In genomic region chr8:125963807-125964211, GRCm38 (mm10) we compare ENCODE assay signal across 8 mouse cellular contexts. TPM values are rescaled to one million over a fixed set of nuclear protein-coding genes. Genes with fewer than 3 reads are reported as not detected.
DNase-seq lines count a peak whose midpoint lies in the region; ATAC-seq and TF ChIP-seq lines count a peak whose summit lies in the region.

No protein-coding gene starts in this region.

- no peak overlapping the region for H3K9ac ChIP-seq in kidney, embryonic 16.5 days (replicated peaks; ENCODE audit: low read length)
- no peak overlapping the region for H3K9ac ChIP-seq in midbrain, embryonic 16.5 days (ENCODE audit: low read depth, low read length)

- no peak for ATAC-seq in kidney, embryonic 16.5 days (ENCODE audit: low FRiP score, low TSS enrichment)
- ATAC-seq in midbrain, embryonic 16.5 days = no peak

- H3K4me2 ChIP-seq in kidney, embryonic 16.5 days (replicated peaks; ENCODE audit: low read depth, low read length) = peak overlapping the region; percentile 14
- peak overlapping the region; percentile 42 for H3K4me2 ChIP-seq in midbrain, embryonic 16.5 days (ENCODE audit: low read length)

- peaks cover 5% of the 10 kb centered on the region; the same call in 1 of the 2 replicates for H3K27me3 ChIP-seq in kidney, embryonic 16.5 days (ENCODE audit: insufficient read depth, low read length)
- no peaks in the 10 kb centered on the region for H3K27me3 ChIP-seq in cerebellum, adult 2 months (ENCODE audit: control insufficient read depth, insufficient read depth, low read length)
- H3K27me3 ChIP-seq in hindbrain, embryonic 10.5 days (ENCODE audit: insufficient read depth, poor library complexity, severe bottlenecking) = peaks cover 27% of the 10 kb centered on the region; the same call in 1 of the 2 replicates
- H3K27me3 ChIP-seq in midbrain, embryonic 16.5 days (ENCODE audit: control insufficient read depth, insufficient read depth, low read depth, low read length) = no peaks in the 10 kb centered on the region; the same call in 1 of the 2 replicates

- H3K4me1 ChIP-seq in kidney, embryonic 16.5 days (ENCODE audit: insufficient read depth, low read length) = no peaks in the 10 kb centered on the region
- H3K4me1 ChIP-seq in cerebellum, adult 2 months (ENCODE audit: control insufficient read depth, insufficient read depth, low read length) = peaks cover 9% of the 10 kb centered on the region; the same call in 1 of the 2 replicates
- H3K4me1 ChIP-seq in hindbrain, embryonic 10.5 days (replicated peaks) = peaks cover 13% of the 10 kb centered on the region
- peaks cover 4% of the 10 kb centered on the region; the same call in 1 of the 2 replicates for H3K4me1 ChIP-seq in midbrain, embryonic 16.5 days (ENCODE audit: control insufficient read depth, insufficient read depth, low read length)

- no peak for DNase-seq in kidney, adult 11 months
- peak; percentile 61 to 70 for DNase-seq in cerebellum, adult 2 months
- no peak for DNase-seq in hindbrain, embryonic 10.5 days (ENCODE audit: low spot score)
- no peak for DNase-seq in urinary bladder, adult 18-20 months (ENCODE audit: low spot score in 2 of 2)
- DNase-seq in thymus, postnatal 36 days = no peak
- DNase-seq in urinary bladder, postnatal 36 days (ENCODE audit: low spot score in 2 of 2) = no peak

- no peaks in the 10 kb centered on the region for H3K36me3 ChIP-seq in kidney, embryonic 16.5 days (ENCODE audit: insufficient read depth, low read length)
- no peaks in the 10 kb centered on the region for H3K36me3 ChIP-seq in hindbrain, embryonic 10.5 days
- no peaks in the 10 kb centered on the region for H3K36me3 ChIP-seq in midbrain, embryonic 16.5 days (ENCODE audit: control insufficient read depth, insufficient read depth, low read length)

- WGBS in kidney, embryonic 16.5 days = 9% methylated on average over 11 of the region's 11 CpGs
- WGBS in cerebellum, adult 2 months = 4% methylated on average over 11 of the region's 11 CpGs
- 4% methylated on average over 11 of the region's 11 CpGs for WGBS in hindbrain, embryonic 10.5 days
- WGBS in midbrain, embryonic 16.5 days = 4% methylated on average over 11 of the region's 11 CpGs

- no peak overlapping the region for H3K27ac ChIP-seq in kidney, embryonic 16.5 days (ENCODE audit: low read length)
- peak overlapping the region; percentile 58 for H3K27ac ChIP-seq in cerebellum, adult 2 months (ENCODE audit: insufficient read depth, low read length)
- no peak overlapping the region for H3K27ac ChIP-seq in hindbrain, embryonic 10.5 days
- no peak overlapping the region for H3K27ac ChIP-seq in midbrain, embryonic 16.5 days (ENCODE audit: low read length)

- H3K9me3 ChIP-seq in kidney, embryonic 16.5 days (ENCODE audit: low read length) = peaks cover 14% of the 10 kb centered on the region; the same call in 1 of the 2 replicates
- peaks cover 20% of the 10 kb centered on the region for H3K9me3 ChIP-seq in hindbrain, embryonic 10.5 days
- H3K9me3 ChIP-seq in midbrain, embryonic 16.5 days (replicated peaks; ENCODE audit: control insufficient read depth, low read length, poor library complexity, severe bottlenecking) = no peaks in the 10 kb centered on the region

- TF ChIP-seq POLR2A in cerebellum, adult 2 months (IDR thresholded peaks at IDR 0.05; ENCODE audit: borderline replicate concordance, insufficient read depth, low read length) = no peak

- no peak overlapping the region for H3K4me3 ChIP-seq in kidney, embryonic 16.5 days (ENCODE audit: low read length)
- H3K4me3 ChIP-seq in cerebellum, adult 2 months (replicated peaks; ENCODE audit: insufficient read depth, low read depth, low read length) = peak overlapping the region; percentile 35
- peak overlapping the region; percentile 22 for H3K4me3 ChIP-seq in hindbrain, embryonic 10.5 days
- 0 out of 2 replicates have a peak overlapping the region, but pooled peaks have one; percentile 6 for H3K4me3 ChIP-seq in midbrain, embryonic 16.5 days (ENCODE audit: low read depth, low read length)

- TF ChIP-seq CTCF in cerebellum, adult 2 months (IDR thresholded peaks at IDR 0.05; ENCODE audit: borderline replicate concordance, insufficient read depth, low read depth, low read length) = no peak

RNA-seq across cellular contexts. Expression of gene Kcnk1, which starts 31.2 kb away (rescaled TPM):
- 53.6 and 56.5 TPM in 2 replicates for polyA plus RNA-seq in kidney, embryonic 16.5 days (2015; fragmentation: Nextera tagmentation; extraction: Ambion mirVana)
- 206 and 213 TPM in 2 replicates for polyA plus RNA-seq in cerebellum, adult 2 months (2012; rRNA removed)
- 6.8 and 11.0 TPM in 2 replicates for polyA plus RNA-seq in hindbrain, embryonic 10.5 days (2016; fragmentation: Nextera tagmentation; extraction: Ambion mirVana)
- 20.7 and 21.4 TPM in 2 replicates for polyA plus RNA-seq in midbrain, embryonic 16.5 days (2015; fragmentation: Nextera tagmentation; extraction: Ambion mirVana)

RNA-seq across cellular contexts. Expression of gene Map3k21, which starts 53.6 kb away (rescaled TPM):
- 3.9 and 4.1 TPM in 2 replicates for polyA plus RNA-seq in kidney, embryonic 16.5 days (2015; fragmentation: Nextera tagmentation; extraction: Ambion mirVana)
- polyA plus RNA-seq in cerebellum, adult 2 months (2012; rRNA removed) = 1.1 TPM in 2 replicates
- 0.02 and 0.03 TPM in 2 replicates for polyA plus RNA-seq in hindbrain, embryonic 10.5 days (2016; fragmentation: Nextera tagmentation; extraction: Ambion mirVana)
- 0.68 and 0.99 TPM in 2 replicates for polyA plus RNA-seq in midbrain, embryonic 16.5 days (2015; fragmentation: Nextera tagmentation; extraction: Ambion mirVana)

Comparison
In these comparisons a context has a peak if more than half of its experiments do, and no peak if none do; other contexts are left out.
1. DNase-seq: peak in cerebellum, adult 2 months (2 of 2); none in kidney, adult 11 months (single experiment), hindbrain, embryonic 10.5 days (single experiment), urinary bladder, adult 18-20 months (0 of 2), thymus, postnatal 36 days (0 of 2) and urinary bladder, postnatal 36 days (0 of 2).